Mouse (Mus musculus) kidney, adult 2 months (tissue): ENCODE results near the gene Zfp61.

Experiments used
- CTCF ChIP-seq: fragments of 200-500 bp; conservative IDR thresholded peaks from 2 replicates; pipeline ENCODE4 v1.5.1; 2011; ENCODE audit warnings: low read depth, mild to moderate bottlenecking, control low read depth, low read length, moderate library complexity, mixed read lengths; ENCODE audit not compliant: insufficient read depth, insufficient read length
- POLR2A ChIP-seq: fragments of 200-500 bp; IDR thresholded peaks from one replicate; pipeline ENCODE4 v1.6.1; 2011; ENCODE audit warnings: low read depth, low read length, control low read depth

GRCm38 (mm10) chr7:24300771-24301282, at the start of gene Zfp61:
- TF ChIP-seq CTCF (no peak), POLR2A (no peak)
